Mouse (Mus musculus): ENCODE data around the gene Gm10273. TPM values are rescaled to one million over a fixed set of nuclear protein-coding genes. Genes with fewer than 3 reads are reported as not detected.

Gene Gm10273
- total and polyA plus RNA-seq, 3 experiments = 19.6 to 220 (median 29.6) TPM

DNA sequence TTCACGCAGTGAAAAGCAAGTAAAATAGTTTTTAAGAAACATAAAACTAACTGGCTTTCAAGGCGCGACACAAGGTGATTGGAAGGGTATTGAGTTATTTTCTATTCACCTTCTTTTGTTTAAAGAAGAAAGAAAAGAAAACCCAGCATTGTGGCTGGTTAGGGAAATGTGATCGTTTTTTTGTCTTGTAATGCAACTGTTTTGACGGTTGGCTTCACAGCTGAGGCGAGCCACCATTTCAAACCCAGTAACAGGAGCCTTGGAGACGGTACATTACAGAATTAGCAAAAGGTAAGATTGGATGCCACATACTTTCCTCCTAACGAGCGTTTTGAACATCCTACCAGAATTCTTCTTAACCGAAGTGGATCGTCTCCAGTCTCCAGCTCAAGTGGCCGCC, 41.3 kb upstream of the Gm10273 start:
- no peak for DNase-seq (ENCODE audit: extremely low read depth)
- no peaks in the 10 kb centered on the region for H3K27me3 ChIP-seq (replicated peaks)
- TF ChIP-seq NRF1 (IDR thresholded peaks at IDR 0.05; ENCODE audit: low read depth, low read length) (no peak), EP300 (IDR thresholded peaks at IDR 0.05; ENCODE audit: low read length) (no peak), CTCF (conservative IDR thresholded peaks at IDR 0.05 in 1 of 2, IDR thresholded peaks at IDR 0.05 in 1 of 2; ENCODE audit: low read depth in 2 of 2, low read length in 2 of 2) (no peak), IRF4 (IDR thresholded peaks at IDR 0.05; ENCODE audit: low read depth, low read length) (no peak), ZKSCAN1 (IDR thresholded peaks at IDR 0.05; ENCODE audit: borderline replicate concordance, low read depth, low read length) (no peak), TBP (conservative IDR thresholded peaks at IDR 0.05; ENCODE audit: low read depth, low read length) (no peak), CHD2 (IDR thresholded peaks at IDR 0.05; ENCODE audit: low read length) (no peak), JUND (conservative IDR thresholded peaks at IDR 0.05; ENCODE audit: low read depth, low read length) (no peak), E2F4 (IDR thresholded peaks at IDR 0.05; ENCODE audit: insufficient replicate concordance, low read depth, low read length) (no peak)
- H3K9ac ChIP-seq (ENCODE audit: insufficient read depth, low read depth) = no peak overlapping the region
- H3K79me2 ChIP-seq (replicated peaks; ENCODE audit: control insufficient read depth, extremely low read depth, insufficient read depth, poor library complexity, severe bottlenecking) = no peaks in the 10 kb centered on the region
- H3K27ac ChIP-seq (ENCODE audit: insufficient read depth, low read depth) = no peak overlapping the region
- dilution Hi-C loops (cut with MboI; ENCODE audit: extremely low pct_ligation_motif_present, extremely low pct_unique_long_range_greater_than_20kb, low sequenced_read_pairs) (no loop called here), in situ Hi-C loops (cut with MboI; ENCODE audit: low pct_ligation_motif_present, low pct_unique_long_range_greater_than_20kb, low sequenced_read_pairs) (no loop called here)
- H3K9me3 ChIP-seq (replicated peaks; ENCODE audit: low read length) = no peaks in the 10 kb centered on the region
- H3K4me2 ChIP-seq (ENCODE audit: insufficient read depth, low read depth, poor library complexity, severe bottlenecking) = no peak overlapping the region
- H3K4me3 ChIP-seq (replicated peaks in 1 of 3; ENCODE audit: low read depth in 2 of 3, low read length in 2 of 3, poor library complexity in 1 of 3) = no peak overlapping the region
- H3K4me1 ChIP-seq (ENCODE audit: control insufficient read depth in 1 of 2, insufficient read depth in 2 of 2) = peaks cover 0 to 3% of the 10 kb centered on the region in 2 experiments; a peak in 1 of 4 replicates
- H3K36me3 ChIP-seq (replicated peaks in 1 of 2; ENCODE audit: control insufficient read depth in 1 of 2, insufficient read depth in 1 of 2, low read length in 1 of 2) = peaks cover 44 to 77% of the 10 kb centered on the region in 2 experiments

DNA sequence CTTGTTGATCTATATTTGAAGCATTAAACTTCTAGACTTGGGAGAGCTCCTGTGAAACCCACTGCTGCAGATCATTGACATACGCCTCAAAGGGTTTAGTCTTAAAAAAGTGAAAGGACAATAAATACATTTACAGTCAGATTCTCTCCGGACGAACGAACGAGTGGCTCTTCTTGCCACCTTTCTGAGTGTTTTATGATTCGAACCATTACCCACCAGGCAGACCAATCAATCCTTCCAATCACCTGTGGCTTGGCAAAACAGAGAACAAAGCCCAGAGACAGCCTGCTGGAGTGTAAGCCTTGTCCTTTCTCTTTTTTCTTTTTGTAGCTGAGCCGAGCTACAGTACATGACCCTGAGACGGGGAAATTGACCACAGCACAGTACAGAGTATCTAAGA, 40.4 kb upstream of the Gm10273 start:
- Histone ChIP-seq H3K36me3 (replicated peaks in 1 of 2; ENCODE audit: control insufficient read depth in 1 of 2, insufficient read depth in 1 of 2, low read length in 1 of 2) (peaks cover 41 to 78% of the 10 kb centered on the region in 2 experiments), H3K27ac (ENCODE audit: insufficient read depth, low read depth) (no peak overlapping the region), H3K4me1 (ENCODE audit: control insufficient read depth in 1 of 2, insufficient read depth in 2 of 2) (peaks cover 0 to 3% of the 10 kb centered on the region in 2 experiments; a peak in 1 of 4 replicates), H3K27me3 (replicated peaks) (no peaks in the 10 kb centered on the region), H3K4me2 (ENCODE audit: insufficient read depth, low read depth, poor library complexity, severe bottlenecking) (no peak overlapping the region), H3K79me2 (replicated peaks; ENCODE audit: control insufficient read depth, extremely low read depth, insufficient read depth, poor library complexity, severe bottlenecking) (no peaks in the 10 kb centered on the region), H3K9me3 (replicated peaks; ENCODE audit: low read length) (no peaks in the 10 kb centered on the region), H3K9ac (ENCODE audit: insufficient read depth, low read depth) (no peak overlapping the region), H3K4me3 (replicated peaks in 1 of 3; ENCODE audit: low read depth in 2 of 3, low read length in 2 of 3, poor library complexity in 1 of 3) (no peak overlapping the region)
- dilution Hi-C loops (cut with MboI; ENCODE audit: extremely low pct_ligation_motif_present, extremely low pct_unique_long_range_greater_than_20kb, low sequenced_read_pairs) = no loop called here
- in situ Hi-C loops (cut with MboI; ENCODE audit: low pct_ligation_motif_present, low pct_unique_long_range_greater_than_20kb, low sequenced_read_pairs) = no loop called here
- no peak for DNase-seq (ENCODE audit: extremely low read depth)
- TF ChIP-seq KAT2A (IDR thresholded peaks at IDR 0.05; ENCODE audit: insufficient replicate concordance, low read length) (no peak), PAX5 (IDR thresholded peaks at IDR 0.05; ENCODE audit: low read length) (no peak), JUN (IDR thresholded peaks at IDR 0.05; ENCODE audit: insufficient read depth, low read depth, low read length) (no peak), BHLHE40 (IDR thresholded peaks at IDR 0.05; ENCODE audit: low read depth, low read length) (no peak), MAZ (IDR thresholded peaks at IDR 0.05; ENCODE audit: low read depth, low read length) (no peak), POLR2AphosphoS2 (IDR thresholded peaks at IDR 0.05; ENCODE audit: low read depth, low read length) (no peak)

All from CH12.LX (cell line).